Mouse (Mus musculus): ENCODE data around the gene Hgd. TPM values are rescaled to one million over a fixed set of nuclear protein-coding genes. Genes with fewer than 3 reads are reported as not detected.

The Hgd gene
- polyA plus RNA-seq, 1 experiment from 2014 or later, result not detected

GRCm38 (mm10) chr16:37655756-37656347 lies 75.9 kb downstream of the Hgd start:
- H3K36me3 ChIP-seq, result no peaks in the 10 kb centered on the region
- no peaks in the 10 kb centered on the region for H3K9me3 ChIP-seq
- H3K27ac ChIP-seq, result no peak overlapping the region; the same call in 1 of the 2 replicates
- H3K9ac ChIP-seq, result no peak overlapping the region
- no peaks in the 10 kb centered on the region for H3K27me3 ChIP-seq (replicated peaks)
- H3K4me1 ChIP-seq, result peaks cover 18% of the 10 kb centered on the region
- WGBS, result 17% methylated on average over 4 of the region's 4 CpGs
- no peak for ATAC-seq (ENCODE audit: low FRiP score, low read depth)
- no peak overlapping the region for H3K4me3 ChIP-seq
- H3K4me2 ChIP-seq (replicated peaks), result peak overlapping the region; percentile 30; the same call in 1 of the 2 replicates

GRCm38 (mm10) chr16:37656796-37657195 lies 76.8 kb downstream of the Hgd start:
- Histone ChIP-seq H3K36me3 (no peaks in the 10 kb centered on the region), H3K27me3 (replicated peaks) (no peaks in the 10 kb centered on the region), H3K9me3 (no peaks in the 10 kb centered on the region), H3K27ac (no peak overlapping the region), H3K4me3 (no peak overlapping the region), H3K9ac (no peak overlapping the region), H3K4me2 (replicated peaks) (no peak overlapping the region), H3K4me1 (peaks cover 18% of the 10 kb centered on the region)
- 35% methylated on average over 7 of the region's 7 CpGs for WGBS
- ATAC-seq (ENCODE audit: low FRiP score, low read depth), result no peak

DNA sequence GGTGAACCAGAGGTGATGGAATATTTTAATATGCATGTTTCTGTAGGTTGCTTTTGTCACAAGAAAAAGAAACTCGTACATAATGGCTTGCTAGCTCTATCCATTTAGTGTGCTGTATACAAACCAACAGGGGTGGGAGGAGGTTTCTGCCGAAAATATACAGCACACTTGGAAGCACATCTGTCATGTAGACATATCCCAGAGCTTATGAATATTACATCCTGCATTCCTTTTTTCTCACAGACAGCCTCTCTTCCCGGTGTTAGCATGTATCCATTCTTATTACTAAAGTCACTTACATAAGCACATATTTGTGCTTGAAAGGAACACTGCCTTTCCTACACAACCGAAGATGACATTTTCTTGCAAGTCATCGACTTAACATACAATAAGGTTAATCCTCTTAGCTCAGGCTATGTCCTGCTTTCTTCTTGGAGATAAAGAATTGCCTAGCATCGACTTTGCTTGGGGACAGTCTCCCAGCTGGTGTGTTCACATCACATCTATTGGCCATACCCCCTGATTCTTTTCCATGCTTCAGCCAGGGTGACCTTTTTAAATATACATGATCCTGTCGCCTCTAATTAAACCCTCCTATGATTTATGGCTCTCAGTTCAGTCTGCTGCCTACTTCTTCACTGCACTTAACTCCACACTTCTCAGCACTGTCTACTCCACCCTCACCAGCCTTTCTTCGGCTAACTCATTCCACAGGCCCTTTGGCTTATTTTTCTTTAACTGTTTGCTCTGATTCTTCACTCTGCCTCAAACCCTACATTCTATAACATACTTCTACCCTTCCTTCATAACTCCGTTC lies 83.9 kb downstream of the Hgd start:
- Histone ChIP-seq H3K27me3 (replicated peaks) (no peaks in the 10 kb centered on the region), H3K4me2 (replicated peaks) (no peak overlapping the region), H3K9ac (no peak overlapping the region), H3K4me3 (no peak overlapping the region), H3K36me3 (no peaks in the 10 kb centered on the region), H3K4me1 (no peaks in the 10 kb centered on the region), H3K27ac (no peak overlapping the region), H3K9me3 (no peaks in the 10 kb centered on the region)
- ATAC-seq (ENCODE audit: low FRiP score, low read depth), result peak; percentile 65
- WGBS, result 62% methylated on average over 9 of the region's 9 CpGs

DNA sequence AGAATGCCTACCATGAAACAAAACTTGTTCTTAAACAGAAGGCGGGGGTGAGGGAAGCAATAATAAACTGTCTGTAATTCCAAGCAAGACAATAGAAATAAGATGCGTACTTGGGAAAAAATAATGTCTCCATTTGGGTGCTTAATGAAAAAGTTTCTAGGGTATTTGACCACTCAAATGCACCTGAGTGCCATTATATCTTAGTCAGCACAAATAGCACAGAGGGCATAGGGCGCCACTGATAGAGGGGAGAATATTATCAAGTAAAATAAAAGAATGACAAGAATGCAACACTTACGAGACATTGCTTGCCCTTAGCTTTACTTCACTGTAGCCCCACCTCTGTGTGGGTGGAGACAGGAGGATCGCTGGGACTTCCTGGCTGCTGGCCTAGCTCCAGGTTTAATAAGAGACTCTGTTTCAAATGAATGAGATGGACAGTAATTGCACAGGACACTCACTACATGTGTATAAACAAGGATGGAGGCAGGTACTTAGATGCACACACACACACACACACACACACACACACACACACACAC lies 85.5 kb downstream of the Hgd start:
- Histone ChIP-seq H3K36me3 (no peaks in the 10 kb centered on the region), H3K9me3 (no peaks in the 10 kb centered on the region), H3K4me2 (replicated peaks) (no peak overlapping the region), H3K9ac (no peak overlapping the region), H3K4me1 (no peaks in the 10 kb centered on the region), H3K27ac (no peak overlapping the region), H3K27me3 (replicated peaks) (no peaks in the 10 kb centered on the region), H3K4me3 (no peak overlapping the region)
- 81% methylated on average over 5 of the region's 5 CpGs for WGBS
- no peak for ATAC-seq (ENCODE audit: low FRiP score, low read depth)

GRCm38 (mm10) chr16:37670666-37671283 lies 90.8 kb downstream of the Hgd start:
- WGBS, result 38% methylated on average over 4 of the region's 4 CpGs
- Histone ChIP-seq H3K4me3 (no peak overlapping the region), H3K4me1 (0 out of 2 replicates have a peak, but pooled peaks cover under 1% of the 10 kb centered on the region), H3K9ac (no peak overlapping the region), H3K36me3 (no peaks in the 10 kb centered on the region), H3K27ac (no peak overlapping the region), H3K9me3 (no peaks in the 10 kb centered on the region), H3K27me3 (replicated peaks) (no peaks in the 10 kb centered on the region), H3K4me2 (replicated peaks) (no peak overlapping the region)
- no peak for ATAC-seq (ENCODE audit: low FRiP score, low read depth)

- H3K4me2 ChIP-seq (replicated peaks), result no peak overlapping the region
- H3K27me3 ChIP-seq (replicated peaks), result no peaks in the 10 kb centered on the region
- WGBS, result 92% methylated on average over 5 of the region's 5 CpGs
- H3K4me3 ChIP-seq, result no peak overlapping the region
- H3K36me3 ChIP-seq, result no peaks in the 10 kb centered on the region
- no peak overlapping the region for H3K27ac ChIP-seq
- ATAC-seq (ENCODE audit: low FRiP score, low read depth), result no peak
- H3K9ac ChIP-seq, result no peak overlapping the region
- H3K4me1 ChIP-seq, result peaks cover 14% of the 10 kb centered on the region; the same call in 1 of the 2 replicates
- H3K9me3 ChIP-seq, result no peaks in the 10 kb centered on the region
Measured at GRCm38 (mm10) chr16:37675326-37675725, 95.4 kb downstream of the Hgd start.

- no peak overlapping the region for H3K27ac ChIP-seq
- peak overlapping the region; percentile 39 for H3K4me2 ChIP-seq (replicated peaks)
- H3K36me3 ChIP-seq, result no peaks in the 10 kb centered on the region
- WGBS, result 37% methylated on average over 17 of the region's 17 CpGs
- peak; percentile 92 for ATAC-seq (ENCODE audit: low FRiP score, low read depth)
- H3K4me3 ChIP-seq, result no peak overlapping the region
- H3K27me3 ChIP-seq (replicated peaks), result no peaks in the 10 kb centered on the region
- H3K9me3 ChIP-seq, result no peaks in the 10 kb centered on the region
- H3K4me1 ChIP-seq, result peaks cover 14% of the 10 kb centered on the region; the same call in 1 of the 2 replicates
- 0 out of 2 replicates have a peak overlapping the region, but pooled peaks have one; percentile 13 for H3K9ac ChIP-seq
Measured at GRCm38 (mm10) chr16:37676024-37676676, 96.2 kb downstream of the Hgd start.

GRCm38 (mm10) chr16:37676677-37677072 lies 96.7 kb downstream of the Hgd start:
- 38% methylated on average over 4 of the region's 4 CpGs for WGBS
- H3K9me3 ChIP-seq, result no peaks in the 10 kb centered on the region

DNA sequence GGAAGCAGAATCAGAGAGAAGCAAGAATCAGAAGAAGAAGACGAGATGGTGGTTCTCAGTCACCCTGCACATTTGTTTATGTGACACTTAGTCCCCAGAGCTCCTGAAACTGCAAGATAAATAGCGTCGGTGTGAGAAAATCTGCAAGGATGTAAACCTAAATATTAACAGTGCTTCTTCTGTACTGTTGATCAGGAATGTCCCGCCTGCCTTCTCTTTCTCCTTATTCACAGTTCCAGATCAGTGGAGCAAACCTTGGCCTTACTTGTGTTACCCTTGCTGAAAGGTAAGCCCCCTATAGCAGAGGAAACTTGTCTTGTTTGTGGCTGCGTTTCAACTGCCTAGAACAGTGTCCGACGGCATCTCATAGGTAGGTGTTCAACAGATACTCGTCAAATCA lies 97.6 kb downstream of the Hgd start:
- Histone ChIP-seq H3K36me3 (no peaks in the 10 kb centered on the region), H3K27ac (no peak overlapping the region), H3K9ac (no peak overlapping the region), H3K4me3 (no peak overlapping the region), H3K4me2 (replicated peaks) (no peak overlapping the region), H3K9me3 (no peaks in the 10 kb centered on the region), H3K27me3 (replicated peaks) (no peaks in the 10 kb centered on the region), H3K4me1 (peaks cover 14% of the 10 kb centered on the region; the same call in 1 of the 2 replicates)
- ATAC-seq (ENCODE audit: low FRiP score, low read depth), result no peak
- WGBS, result 85% methylated on average over 8 of the region's 8 CpGs

More at GRCm38 (mm10) chr16:37676677-37677072, 96.7 kb downstream of the Hgd start:
- Histone ChIP-seq H3K4me3 (no peak overlapping the region), H3K4me2 (replicated peaks) (peak overlapping the region; percentile 39), H3K27me3 (replicated peaks) (no peaks in the 10 kb centered on the region), H3K9ac (0 out of 2 replicates have a peak overlapping the region, but pooled peaks have one; percentile 13), H3K27ac (no peak overlapping the region), H3K36me3 (no peaks in the 10 kb centered on the region), H3K4me1 (peaks cover 14% of the 10 kb centered on the region; the same call in 1 of the 2 replicates)
- no peak for ATAC-seq (ENCODE audit: low FRiP score, low read depth)

DNA sequence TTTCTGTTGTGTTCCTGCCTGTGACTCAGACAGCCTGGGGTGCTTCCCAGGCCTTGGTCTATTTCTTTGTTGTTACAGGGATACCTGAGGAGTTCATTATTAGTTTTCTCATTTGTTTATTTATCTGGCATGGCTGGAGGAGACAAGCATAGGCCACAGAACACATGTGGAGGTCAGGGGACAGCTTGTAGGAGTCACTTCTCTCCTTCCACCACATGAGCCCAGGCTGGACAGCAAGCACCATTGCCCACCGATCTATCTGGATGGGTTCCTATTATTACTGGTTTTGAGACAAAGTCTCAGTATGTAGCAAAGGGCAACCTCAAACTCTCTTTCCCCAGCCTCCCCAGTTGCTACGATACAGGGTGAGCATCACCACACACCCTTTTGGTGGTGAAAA lies 100.3 kb downstream of the Hgd start:
- 80% methylated on average over 2 of the region's 2 CpGs for WGBS
- Histone ChIP-seq H3K36me3 (no peaks in the 10 kb centered on the region), H3K9me3 (no peaks in the 10 kb centered on the region), H3K4me3 (no peak overlapping the region), H3K27ac (no peak overlapping the region), H3K4me1 (peaks cover 28% of the 10 kb centered on the region), H3K27me3 (replicated peaks) (no peaks in the 10 kb centered on the region), H3K4me2 (replicated peaks) (no peak overlapping the region), H3K9ac (no peak overlapping the region)
- no peak for ATAC-seq (ENCODE audit: low FRiP score, low read depth)

DNA sequence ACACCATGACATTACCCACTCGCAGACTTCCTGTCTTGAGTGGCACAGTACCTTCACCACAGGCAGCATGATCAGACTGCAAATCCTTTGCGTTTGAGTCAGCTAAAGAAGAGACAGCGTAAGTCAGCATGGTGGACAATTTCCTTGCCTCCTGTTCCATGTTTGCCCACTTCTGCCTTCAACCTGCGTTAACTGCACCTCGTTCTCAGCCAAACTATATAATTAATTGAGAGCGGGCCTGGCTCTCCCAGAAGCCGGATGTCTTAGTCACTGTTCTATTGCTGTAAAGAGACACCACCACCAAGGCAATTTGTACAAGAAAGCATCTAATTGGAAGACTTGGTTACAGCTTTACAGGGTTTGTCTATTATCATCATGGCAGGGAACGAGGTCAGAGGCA lies 100.9 kb downstream of the Hgd start:
- Histone ChIP-seq H3K27ac (no peak overlapping the region), H3K9me3 (no peaks in the 10 kb centered on the region), H3K4me1 (peaks cover 33% of the 10 kb centered on the region), H3K27me3 (replicated peaks) (no peaks in the 10 kb centered on the region), H3K4me3 (no peak overlapping the region), H3K36me3 (no peaks in the 10 kb centered on the region), H3K4me2 (replicated peaks) (no peak overlapping the region), H3K9ac (no peak overlapping the region)
- 76% methylated on average over 8 of the region's 8 CpGs for WGBS
- no peak for ATAC-seq (ENCODE audit: low FRiP score, low read depth)
